Mouse (Mus musculus) midbrain, embryonic 16.5 days (tissue): ENCODE results near the gene Bola1. TPM values are rescaled to one million over a fixed set of nuclear protein-coding genes. Genes with fewer than 3 reads are reported as not detected.
"Not testable (repeated sequence)": the region's sequence is repeated elsewhere in the genome, so short reads cannot be mapped to it uniquely, and the experiment has no call there.

Experiments
- ATAC-seq: fragments of 200-750 bp; cut with Nextera tagmentation; 2 replicates; pipeline ENCODE4 v1.8.0; 2017; ENCODE audit warnings: moderate TSS enrichment
- H3K27ac ChIP-seq: fragments of 300-500 bp; sonication (generic); 2 replicates; pipeline ENCODE4 v1.5.1; 2014; ENCODE audit warnings: mild to moderate bottlenecking, low read length, mixed read lengths
- H3K27me3 ChIP-seq: fragments of 300-500 bp; sonication (generic); 2 replicates; pipeline ENCODE4 v1.6.1; 2014; ENCODE audit warnings: low read depth, low read length, mixed read lengths; ENCODE audit not compliant: control insufficient read depth, insufficient read depth
- H3K36me3 ChIP-seq: fragments of 300-500 bp; sonication (generic); 2 replicates; pipeline ENCODE4 v1.6.1; 2014; ENCODE audit warnings: mild to moderate bottlenecking, low read length, moderate library complexity, mixed read lengths; ENCODE audit not compliant: control insufficient read depth, insufficient read depth
- H3K4me1 ChIP-seq: fragments of 300-500 bp; sonication (generic); 2 replicates; pipeline ENCODE4 v1.6.1; 2014; ENCODE audit warnings: mild to moderate bottlenecking, low read length, mixed read lengths; ENCODE audit not compliant: control insufficient read depth, insufficient read depth
- H3K4me2 ChIP-seq: fragments of 300-500 bp; sonication (generic); 2 replicates; pipeline ENCODE4 v1.6.1; 2014; ENCODE audit warnings: mild to moderate bottlenecking, low read length, mixed read lengths
- H3K4me3 ChIP-seq: fragments of 300-500 bp; sonication (generic); 2 replicates; pipeline ENCODE4 v1.5.1; 2014; ENCODE audit warnings: low read depth, mild to moderate bottlenecking, low read length, moderate library complexity, mixed read lengths
- H3K9ac ChIP-seq: fragments of 300-500 bp; sonication (generic); 2 replicates; pipeline ENCODE4 v1.6.1; 2014; ENCODE audit warnings: low read depth, low read length, mixed read lengths
- H3K9me3 ChIP-seq: fragments of 300-500 bp; sonication (generic); replicated peaks from 2 replicates; pipeline ENCODE4 v1.6.1; 2014; ENCODE audit warnings: mild to moderate bottlenecking, low read length, mixed read lengths; ENCODE audit not compliant: control insufficient read depth, poor library complexity, severe bottlenecking
- WGBS: fragments of 180-500 bp; shearing (Covaris S2); extraction: QIAGEN DNeasy Blood & Tissue Kit; methylation state at CpG from one replicate; pipeline ENCODE4 v1.1.7; 2014; 5-methylcytosine and 5-hydroxymethylcytosine counted together
- polyA plus RNA-seq: library from polyadenylated mRNA; unstranded; fragments of >200 nt; fragmentation: Nextera tagmentation; extraction: Ambion mirVana; gene quantifications from 2 replicates; pipeline ENCODE4 v1.2.1, GENCODE M21; 2015

The Bola1 gene
- polyA plus RNA-seq, 1 experiment from 2014 or later = 51.3 TPM

DNA sequence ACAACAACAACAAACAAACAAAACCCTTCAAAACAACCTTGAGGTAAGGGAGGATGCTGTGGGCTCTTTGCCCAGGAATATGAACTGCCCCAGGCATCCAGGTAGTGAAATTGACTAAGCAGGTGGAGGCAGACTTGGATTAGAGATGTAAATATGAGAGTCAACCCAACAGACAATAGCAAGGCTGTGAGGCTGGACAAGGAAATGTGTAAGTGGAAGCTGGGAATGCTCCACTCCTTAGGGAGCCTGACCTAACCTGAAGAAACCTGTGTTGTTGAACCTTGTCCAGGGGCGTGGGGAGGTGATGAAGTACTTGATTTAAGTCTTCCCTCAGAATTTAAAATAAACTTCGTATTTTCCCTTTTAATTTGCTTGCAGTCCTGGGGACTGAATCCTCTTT, 40.6 kb downstream of the Bola1 start:
- peaks cover 22% of the 10 kb centered on the region for H3K36me3 ChIP-seq
- H3K9ac ChIP-seq = no peak overlapping the region
- H3K27me3 ChIP-seq = no peaks in the 10 kb centered on the region
- ATAC-seq = no peak
- H3K4me1 ChIP-seq = peaks cover 36% of the 10 kb centered on the region
- WGBS = 90% methylated on average over 2 of the region's 2 CpGs
- no peak overlapping the region for H3K4me3 ChIP-seq
- H3K27ac ChIP-seq = no peak overlapping the region
- H3K4me2 ChIP-seq = no peak overlapping the region
- no peaks in the 10 kb centered on the region for H3K9me3 ChIP-seq

DNA sequence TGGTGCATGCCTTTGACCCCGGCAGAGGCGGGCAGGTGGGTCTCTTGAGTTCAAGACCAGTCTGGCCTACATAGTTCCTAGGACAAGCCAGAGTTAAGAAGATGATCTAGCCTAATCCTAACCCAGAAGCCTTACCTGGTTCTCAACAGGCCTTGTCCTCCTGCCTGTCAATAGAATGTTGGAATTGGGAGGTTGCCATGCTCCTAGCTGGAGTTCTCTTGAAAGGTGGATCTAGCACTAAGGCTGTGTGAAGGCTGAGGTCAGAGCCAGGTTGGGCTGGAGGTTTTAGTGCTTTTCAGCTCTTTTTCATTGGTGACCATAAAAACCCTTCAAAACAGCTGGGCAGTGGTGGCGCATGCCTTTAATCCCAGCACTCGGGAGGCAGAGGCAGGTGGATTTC, 41.1 kb downstream of the Bola1 start:
- H3K27me3 ChIP-seq = no peaks in the 10 kb centered on the region
- WGBS = 97% methylated on average over 4 of the region's 4 CpGs
- H3K27ac ChIP-seq = no peak overlapping the region
- peaks cover 38% of the 10 kb centered on the region for H3K4me1 ChIP-seq
- no peaks in the 10 kb centered on the region for H3K9me3 ChIP-seq
- no peak overlapping the region for H3K4me2 ChIP-seq
- H3K9ac ChIP-seq = no peak overlapping the region
- ATAC-seq = no peak
- H3K4me3 ChIP-seq = no peak overlapping the region
- peaks cover 23% of the 10 kb centered on the region for H3K36me3 ChIP-seq

DNA sequence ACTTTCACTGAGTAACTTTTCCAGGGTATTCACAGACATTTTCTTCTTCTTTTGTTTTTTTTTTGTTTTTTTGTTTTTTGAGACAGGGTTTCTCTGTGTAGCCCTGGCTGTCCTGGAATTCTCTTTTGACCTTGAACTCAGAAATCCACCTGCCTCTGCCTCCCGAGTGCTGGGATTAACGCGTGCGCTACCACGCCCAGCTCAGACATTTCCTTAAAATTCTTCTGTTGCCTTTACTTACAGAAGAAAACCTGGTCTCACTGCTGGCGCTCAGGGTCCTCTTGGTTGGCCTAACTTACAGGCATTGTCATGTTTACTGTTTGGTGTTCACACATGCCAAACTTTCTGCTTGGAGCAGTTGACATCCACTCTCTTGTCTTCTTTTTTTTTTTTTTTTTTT, 44.3 kb downstream of the Bola1 start:
- Histone ChIP-seq H3K4me1 (peaks cover 35% of the 10 kb centered on the region), H3K36me3 (peaks cover 23% of the 10 kb centered on the region), H3K27me3 (no peaks in the 10 kb centered on the region)

DNA sequence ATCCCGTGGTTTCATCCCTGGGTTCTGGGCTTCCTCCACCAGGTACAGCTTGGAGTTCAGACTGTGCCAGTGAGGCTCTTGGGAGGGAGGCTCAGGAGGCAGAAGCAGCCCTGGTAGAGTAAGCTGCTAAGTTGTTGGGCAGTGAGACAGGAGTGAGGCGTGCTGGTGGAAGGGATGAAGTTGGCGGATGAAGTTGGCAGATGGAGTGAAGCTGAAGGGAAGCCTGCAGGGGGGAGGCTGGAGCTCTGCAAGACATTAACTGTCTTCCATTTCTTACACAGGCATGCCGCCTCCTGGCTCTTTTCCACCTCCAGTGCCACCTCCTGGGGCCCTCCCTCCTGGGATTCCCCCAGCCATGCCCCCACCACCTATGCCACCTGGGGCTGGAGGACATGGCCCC, 45.5 kb downstream of the Bola1 start:
- not testable (repeated sequence) for H3K27me3 ChIP-seq, H3K9ac ChIP-seq, H3K9me3 ChIP-seq, H3K27ac ChIP-seq, ATAC-seq, H3K4me3 ChIP-seq, H3K4me2 ChIP-seq
- 91% methylated on average over 3 of the region's 4 CpGs for WGBS
- H3K4me1 ChIP-seq = peaks cover 31% of the 10 kb centered on the region
- peaks cover 23% of the 10 kb centered on the region for H3K36me3 ChIP-seq

More for the DNA sequence above, 44.3 kb downstream of the Bola1 start:
- Histone ChIP-seq H3K4me3 (no peak overlapping the region), H3K9me3 (no peaks in the 10 kb centered on the region), H3K4me2 (no peak overlapping the region), H3K9ac (no peak overlapping the region), H3K27ac (no peak overlapping the region)
- WGBS = 94% methylated on average over 6 of the region's 6 CpGs
- ATAC-seq = no peak

DNA sequence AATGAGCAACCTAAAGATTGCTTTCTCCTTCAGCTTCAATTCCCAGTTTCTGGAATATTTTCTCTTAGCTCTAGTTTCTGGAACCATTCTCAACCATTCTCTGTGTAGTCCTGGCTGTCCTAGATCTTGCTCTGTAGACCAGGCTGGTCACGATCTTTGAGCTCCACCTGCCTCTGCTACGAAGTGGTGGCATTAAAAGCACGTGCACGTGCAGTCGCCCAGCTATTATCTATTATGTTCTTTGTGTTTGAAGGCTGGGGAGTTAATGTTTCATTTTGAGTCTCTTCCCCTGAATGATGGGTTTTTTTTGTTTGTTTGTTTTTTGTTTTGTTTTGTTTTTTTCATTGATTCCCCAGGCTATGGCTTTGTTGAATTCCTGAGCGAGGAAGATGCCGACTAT, 46.3 kb downstream of the Bola1 start:
- peak overlapping the region; percentile 78 for H3K9ac ChIP-seq
- no peak for ATAC-seq
- H3K27me3 ChIP-seq = no peaks in the 10 kb centered on the region
- no peaks in the 10 kb centered on the region for H3K9me3 ChIP-seq
- 37% methylated on average over 7 of the region's 7 CpGs for WGBS
- peaks cover 31% of the 10 kb centered on the region for H3K4me1 ChIP-seq
- peaks cover 19% of the 10 kb centered on the region for H3K36me3 ChIP-seq
- no peak overlapping the region for H3K27ac ChIP-seq
- peak overlapping the region; percentile 94 for H3K4me2 ChIP-seq
- H3K4me3 ChIP-seq = peak overlapping the region; percentile 64

DNA sequence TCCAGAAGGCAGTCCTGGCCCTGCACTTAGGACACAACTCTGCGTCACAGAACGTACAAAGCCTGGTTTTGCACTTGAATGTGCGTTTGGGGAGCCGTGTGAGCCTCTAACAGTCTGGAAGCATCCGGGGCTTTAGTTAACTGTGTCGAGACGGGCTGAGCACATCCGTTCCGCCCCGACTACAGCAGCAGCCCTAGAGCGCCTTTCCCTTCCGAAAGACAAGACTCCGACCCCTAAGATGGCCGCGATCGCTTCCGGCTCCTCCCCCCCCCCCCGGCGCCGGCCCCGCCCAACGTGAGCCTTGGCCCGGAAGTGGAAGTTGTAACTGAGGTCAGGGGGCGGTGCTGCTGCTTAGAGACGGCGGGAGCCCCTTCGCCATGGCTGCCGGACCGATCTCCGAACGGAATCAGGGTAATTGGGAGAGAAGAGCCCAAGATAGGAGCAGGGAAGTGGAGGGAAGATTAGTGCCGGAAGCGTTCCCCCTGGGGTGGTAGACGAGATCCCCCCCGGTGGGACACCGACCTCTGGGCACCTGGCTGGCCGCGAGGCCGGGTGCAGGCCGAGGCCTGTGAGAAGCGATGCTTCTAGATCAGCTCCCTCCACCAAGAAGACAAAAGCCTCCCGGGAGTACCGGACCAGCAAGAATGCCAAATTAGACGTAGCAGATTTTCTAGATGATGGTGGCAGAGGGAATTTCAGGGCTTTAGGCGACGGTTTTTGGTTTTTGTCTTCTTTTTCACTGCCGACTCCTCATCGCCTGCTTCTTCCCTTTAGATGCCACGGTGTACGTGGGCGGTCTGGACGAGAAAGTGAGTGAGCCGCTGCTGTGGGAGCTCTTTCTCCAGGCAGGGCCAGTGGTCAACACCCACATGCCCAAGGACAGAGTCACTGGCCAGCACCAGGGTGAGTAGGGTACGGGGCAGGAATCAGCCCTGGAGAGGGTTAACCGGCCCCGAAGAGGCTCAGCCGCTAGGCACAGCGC, 47.0 kb downstream of the Bola1 start, which contains the start of gene Sf3b4:
TSS of gene Sf3b4 (plus strand) at position 136 of the 982 bp plus-strand sequence.
- Histone ChIP-seq H3K36me3 (peaks cover 14% of the 10 kb centered on the region), H3K27me3 (no peaks in the 10 kb centered on the region), H3K9ac (peak within 1 kb of the TSS; percentile 79), H3K4me3 (peak within 1 kb of the TSS; percentile 64), H3K4me2 (peak within 1 kb of the TSS; percentile 94), H3K27ac (peak within 1 kb of the TSS; percentile 99), H3K9me3 (no peaks in the 10 kb centered on the region), H3K4me1 (peaks cover 31% of the 10 kb centered on the region)
- ATAC-seq = peak; percentile 94
- WGBS = under 1% methylated on average over 56 of the region's 58 CpGs

DNA sequence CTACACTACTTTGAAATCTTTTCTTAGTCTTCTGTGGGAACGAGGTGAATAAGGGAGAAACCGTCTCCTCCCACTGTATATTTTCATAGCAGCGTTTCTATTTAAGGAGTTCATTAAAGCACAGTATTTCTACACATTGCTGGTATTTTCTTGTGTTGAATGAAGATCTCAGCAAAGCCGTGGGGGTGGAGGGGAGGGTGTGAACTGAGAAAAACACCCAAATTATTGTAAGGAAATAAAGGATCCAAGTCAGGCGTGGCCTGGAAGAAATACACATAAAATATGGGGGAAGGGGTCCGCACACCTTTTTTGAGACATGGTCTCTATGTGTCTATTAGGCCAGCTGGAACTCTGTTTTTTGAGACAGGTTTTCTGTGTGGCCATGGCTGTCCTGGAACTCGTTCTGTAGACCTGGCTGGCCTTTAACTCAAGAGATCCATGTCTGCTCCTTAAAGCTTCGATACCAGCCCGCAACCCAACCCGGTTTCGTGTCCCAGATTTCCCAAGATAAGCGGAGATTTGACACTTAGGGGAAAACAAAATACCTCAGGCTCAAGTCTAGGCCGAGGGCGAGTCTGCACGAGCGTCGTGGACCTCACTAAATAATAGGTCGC, 47.8 kb downstream of the Bola1 start:
- H3K9ac ChIP-seq = peak overlapping the region; percentile 79
- H3K4me1 ChIP-seq = peaks cover 31% of the 10 kb centered on the region
- H3K4me2 ChIP-seq = peak overlapping the region; percentile 73
- 19% methylated on average over 18 of the region's 18 CpGs for WGBS
- peak overlapping the region; percentile 99 for H3K27ac ChIP-seq
- peak overlapping the region; percentile 64 for H3K4me3 ChIP-seq
- ATAC-seq = no peak; the same call in 1 of the 2 replicates
- H3K36me3 ChIP-seq = peaks cover 12% of the 10 kb centered on the region; the same call in 1 of the 2 replicates
- H3K27me3 ChIP-seq = no peaks in the 10 kb centered on the region
- H3K9me3 ChIP-seq = no peaks in the 10 kb centered on the region

DNA sequence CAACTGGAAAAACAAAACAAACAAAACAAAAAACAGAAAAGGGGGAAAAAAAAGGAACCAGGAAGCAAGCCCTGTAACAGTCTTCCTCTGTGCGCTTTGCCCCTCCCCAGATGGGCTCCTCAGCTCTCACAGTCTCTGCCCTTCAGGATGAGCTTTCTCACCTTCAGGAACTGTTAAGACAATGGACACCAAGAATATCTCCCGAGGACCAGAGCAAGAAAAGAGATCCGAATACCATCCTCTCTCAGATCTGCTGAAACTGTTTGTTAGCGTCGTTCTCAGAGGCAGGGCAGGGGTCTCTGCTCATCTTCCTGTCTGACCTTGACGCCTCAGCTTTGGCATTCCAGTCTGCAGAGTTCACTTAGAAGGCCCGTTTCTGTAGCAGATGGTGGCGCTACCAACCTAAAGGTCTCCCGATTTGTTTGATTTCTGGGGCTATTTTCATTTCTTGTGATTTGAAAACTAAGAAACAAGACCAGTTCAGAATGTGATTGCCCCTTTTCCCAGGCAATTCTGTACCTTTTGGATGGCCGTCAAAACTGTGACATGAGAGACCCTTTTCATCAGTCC, 48.4 kb downstream of the Bola1 start:
- peak overlapping the region; percentile 73 for H3K4me2 ChIP-seq
- H3K36me3 ChIP-seq = peaks cover 10% of the 10 kb centered on the region; the same call in 1 of the 2 replicates
- H3K4me1 ChIP-seq = peaks cover 31% of the 10 kb centered on the region
- H3K9ac ChIP-seq = peak overlapping the region; percentile 26; the same call in 1 of the 2 replicates
- H3K27me3 ChIP-seq = no peaks in the 10 kb centered on the region
- 72% methylated on average over 10 of the region's 10 CpGs for WGBS
- H3K4me3 ChIP-seq = peak overlapping the region; percentile 64
- peak overlapping the region; percentile 99 for H3K27ac ChIP-seq
- no peak for ATAC-seq
- no peaks in the 10 kb centered on the region for H3K9me3 ChIP-seq
